Mouse (Mus musculus) heart, adult 2 months (tissue): ENCODE results near the gene Nrxn3.

Source experiments
- EP300 ChIP-seq: fragments of 200-500 bp; IDR thresholded peaks from 2 replicates; pipeline ENCODE4 v1.6.1; 2011; ENCODE audit warnings: low read depth, low read length, control low read depth; ENCODE audit not compliant: insufficient read depth
- POLR2A ChIP-seq: fragments of 200-500 bp; IDR thresholded peaks from 2 replicates; pipeline ENCODE4 v1.6.1; 2011; ENCODE audit warnings: mild to moderate bottlenecking, low read depth, low read length, control low read depth; ENCODE audit not compliant: insufficient read depth

DNA sequence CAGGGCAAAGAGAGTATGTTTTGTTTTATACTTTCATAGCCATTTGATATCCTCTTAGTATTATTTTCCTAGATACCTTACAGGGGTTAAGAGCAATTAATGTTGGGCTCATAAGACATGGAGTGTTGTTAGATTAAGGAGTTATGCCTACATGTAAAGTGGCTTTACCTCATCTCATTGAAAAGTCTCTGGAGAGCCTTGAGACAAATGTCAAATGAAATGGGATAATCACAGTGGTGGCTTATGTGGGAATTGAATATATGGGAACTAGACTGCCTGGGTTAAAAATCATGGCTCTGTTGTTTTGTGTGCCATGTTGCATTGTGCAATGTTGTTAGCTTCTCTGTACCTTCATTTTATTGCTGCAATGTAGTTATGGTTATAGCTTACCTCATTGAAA is 327.0 kb downstream of the Nrxn3 start:
- TF ChIP-seq POLR2A (no peak), EP300 (no peak)
